Mouse (Mus musculus): ENCODE data around the gene Cyp2c23. TPM values are rescaled to one million over a fixed set of nuclear protein-coding genes. Genes with fewer than 3 reads are reported as not detected.

Cyp2c23 gene
- polyA plus RNA-seq, 1 experiment, result not detected

- no peaks in the 10 kb centered on the region for H3K27me3 ChIP-seq (ENCODE audit: control insufficient read depth, insufficient read depth, low read length)
- TF ChIP-seq CTCF (IDR thresholded peaks at IDR 0.05; ENCODE audit: borderline replicate concordance, control insufficient read depth, extremely low read depth, insufficient read depth, low read length, poor library complexity), result no peak
- no peak for TF ChIP-seq POLR2A (IDR thresholded peaks at IDR 0.05; ENCODE audit: control insufficient read depth, extremely low read depth, insufficient read depth, low read length, poor library complexity)
- H3K27ac ChIP-seq (ENCODE audit: control insufficient read depth, insufficient read depth, low read length), result no peak overlapping the region
- DNase-seq, result no peak
- 81% methylated on average over 7 of the region's 7 CpGs for WGBS
- no peak overlapping the region for H3K4me3 ChIP-seq (ENCODE audit: control insufficient read depth, insufficient read depth, low read length)
- H3K4me1 ChIP-seq (replicated peaks; ENCODE audit: control insufficient read depth, insufficient read depth, low read length), result no peaks in the 10 kb centered on the region
- H3K36me3 ChIP-seq (ENCODE audit: control insufficient read depth, insufficient read depth, low read length), result no peaks in the 10 kb centered on the region
Measured at GRCm38 (mm10) chr19:44019739-44020138, 9.3 kb downstream of the Cyp2c23 start.

- H3K4me1 ChIP-seq (replicated peaks; ENCODE audit: control insufficient read depth, insufficient read depth, low read length), result no peaks in the 10 kb centered on the region
- H3K27me3 ChIP-seq (ENCODE audit: control insufficient read depth, insufficient read depth, low read length), result no peaks in the 10 kb centered on the region
- H3K36me3 ChIP-seq (ENCODE audit: control insufficient read depth, insufficient read depth, low read length), result no peaks in the 10 kb centered on the region
- 91% methylated on average over 6 of the region's 6 CpGs for WGBS
- no peak overlapping the region for H3K4me3 ChIP-seq (ENCODE audit: control insufficient read depth, insufficient read depth, low read length)
- DNase-seq, result no peak
- H3K27ac ChIP-seq (ENCODE audit: control insufficient read depth, insufficient read depth, low read length), result no peak overlapping the region
- TF ChIP-seq CTCF (IDR thresholded peaks at IDR 0.05; ENCODE audit: borderline replicate concordance, control insufficient read depth, extremely low read depth, insufficient read depth, low read length, poor library complexity) (no peak), POLR2A (IDR thresholded peaks at IDR 0.05; ENCODE audit: control insufficient read depth, extremely low read depth, insufficient read depth, low read length, poor library complexity) (no peak)
Measured at GRCm38 (mm10) chr19:44013862-44014261, 15.1 kb downstream of the Cyp2c23 start.

GRCm38 (mm10) chr19:44008784-44009183 is 20.2 kb downstream of the Cyp2c23 start:
- no peaks in the 10 kb centered on the region for H3K36me3 ChIP-seq (ENCODE audit: control insufficient read depth, insufficient read depth, low read length)
- TF ChIP-seq CTCF (IDR thresholded peaks at IDR 0.05; ENCODE audit: borderline replicate concordance, control insufficient read depth, extremely low read depth, insufficient read depth, low read length, poor library complexity), result no peak
- TF ChIP-seq POLR2A (IDR thresholded peaks at IDR 0.05; ENCODE audit: control insufficient read depth, extremely low read depth, insufficient read depth, low read length, poor library complexity), result no peak
- H3K4me3 ChIP-seq (ENCODE audit: control insufficient read depth, insufficient read depth, low read length), result peak overlapping the region; percentile 43; the same call in 1 of the 2 replicates
- H3K27me3 ChIP-seq (ENCODE audit: control insufficient read depth, insufficient read depth, low read length), result no peaks in the 10 kb centered on the region
- H3K4me1 ChIP-seq (replicated peaks; ENCODE audit: control insufficient read depth, insufficient read depth, low read length), result no peaks in the 10 kb centered on the region; the same call in 1 of the 2 replicates
- DNase-seq, result no peak
- H3K27ac ChIP-seq (ENCODE audit: control insufficient read depth, insufficient read depth, low read length), result no peak overlapping the region
- WGBS, result 64% methylated on average over 15 of the region's 15 CpGs

- 85% methylated on average over 12 of the region's 12 CpGs for WGBS
- Histone ChIP-seq H3K4me1 (replicated peaks; ENCODE audit: control insufficient read depth, insufficient read depth, low read length) (no peaks in the 10 kb centered on the region; the same call in 1 of the 2 replicates), H3K27ac (ENCODE audit: control insufficient read depth, insufficient read depth, low read length) (no peak overlapping the region), H3K36me3 (ENCODE audit: control insufficient read depth, insufficient read depth, low read length) (no peaks in the 10 kb centered on the region), H3K27me3 (ENCODE audit: control insufficient read depth, insufficient read depth, low read length) (no peaks in the 10 kb centered on the region), H3K4me3 (ENCODE audit: control insufficient read depth, insufficient read depth, low read length) (no peak overlapping the region)
- DNase-seq, result no peak
- TF ChIP-seq CTCF (IDR thresholded peaks at IDR 0.05; ENCODE audit: borderline replicate concordance, control insufficient read depth, extremely low read depth, insufficient read depth, low read length, poor library complexity) (no peak), POLR2A (IDR thresholded peaks at IDR 0.05; ENCODE audit: control insufficient read depth, extremely low read depth, insufficient read depth, low read length, poor library complexity) (no peak)
Measured at GRCm38 (mm10) chr19:44007186-44007585, 21.8 kb downstream of the Cyp2c23 start.

GRCm38 (mm10) chr19:44005025-44005424 is 24.0 kb downstream of the Cyp2c23 start:
- DNase-seq, result no peak
- TF ChIP-seq POLR2A (IDR thresholded peaks at IDR 0.05; ENCODE audit: control insufficient read depth, extremely low read depth, insufficient read depth, low read length, poor library complexity), result no peak
- TF ChIP-seq CTCF (IDR thresholded peaks at IDR 0.05; ENCODE audit: borderline replicate concordance, control insufficient read depth, extremely low read depth, insufficient read depth, low read length, poor library complexity), result no peak
- Histone ChIP-seq H3K27ac (ENCODE audit: control insufficient read depth, insufficient read depth, low read length) (no peak overlapping the region), H3K36me3 (ENCODE audit: control insufficient read depth, insufficient read depth, low read length) (no peaks in the 10 kb centered on the region), H3K4me3 (ENCODE audit: control insufficient read depth, insufficient read depth, low read length) (no peak overlapping the region), H3K4me1 (replicated peaks; ENCODE audit: control insufficient read depth, insufficient read depth, low read length) (no peaks in the 10 kb centered on the region; the same call in 1 of the 2 replicates), H3K27me3 (ENCODE audit: control insufficient read depth, insufficient read depth, low read length) (no peaks in the 10 kb centered on the region)
- 81% methylated on average over 4 of the region's 4 CpGs for WGBS

GRCm38 (mm10) chr19:44004261-44004660 is 24.7 kb downstream of the Cyp2c23 start:
- 100% methylated on average over 2 of the region's 2 CpGs for WGBS

GRCm38 (mm10) chr19:44000720-44001119 is 28.3 kb downstream of the Cyp2c23 start:
- Histone ChIP-seq H3K4me3 (ENCODE audit: control insufficient read depth, insufficient read depth, low read length) (no peak overlapping the region), H3K4me1 (replicated peaks; ENCODE audit: control insufficient read depth, insufficient read depth, low read length) (no peaks in the 10 kb centered on the region; the same call in 1 of the 2 replicates), H3K27ac (ENCODE audit: control insufficient read depth, insufficient read depth, low read length) (no peak overlapping the region), H3K36me3 (ENCODE audit: control insufficient read depth, insufficient read depth, low read length) (no peaks in the 10 kb centered on the region), H3K27me3 (ENCODE audit: control insufficient read depth, insufficient read depth, low read length) (no peaks in the 10 kb centered on the region)
- DNase-seq, result no peak
- TF ChIP-seq POLR2A (IDR thresholded peaks at IDR 0.05; ENCODE audit: control insufficient read depth, extremely low read depth, insufficient read depth, low read length, poor library complexity) (no peak), CTCF (IDR thresholded peaks at IDR 0.05; ENCODE audit: borderline replicate concordance, control insufficient read depth, extremely low read depth, insufficient read depth, low read length, poor library complexity) (no peak)
- 76% methylated on average over 5 of the region's 5 CpGs for WGBS

More at GRCm38 (mm10) chr19:44004261-44004660, 24.7 kb downstream of the Cyp2c23 start:
- Histone ChIP-seq H3K36me3 (ENCODE audit: control insufficient read depth, insufficient read depth, low read length) (no peaks in the 10 kb centered on the region), H3K4me1 (replicated peaks; ENCODE audit: control insufficient read depth, insufficient read depth, low read length) (no peaks in the 10 kb centered on the region; the same call in 1 of the 2 replicates), H3K27me3 (ENCODE audit: control insufficient read depth, insufficient read depth, low read length) (no peaks in the 10 kb centered on the region), H3K27ac (ENCODE audit: control insufficient read depth, insufficient read depth, low read length) (no peak overlapping the region), H3K4me3 (ENCODE audit: control insufficient read depth, insufficient read depth, low read length) (no peak overlapping the region)
- TF ChIP-seq POLR2A (IDR thresholded peaks at IDR 0.05; ENCODE audit: control insufficient read depth, extremely low read depth, insufficient read depth, low read length, poor library complexity) (no peak), CTCF (IDR thresholded peaks at IDR 0.05; ENCODE audit: borderline replicate concordance, control insufficient read depth, extremely low read depth, insufficient read depth, low read length, poor library complexity) (no peak)
- DNase-seq, result no peak

Data from thymus, adult 2 months (tissue).